Mouse (Mus musculus) liver, adult 2 months (tissue): ENCODE measurements around the gene Fam221b.

Experiments used
- CTCF ChIP-seq: fragments of 200-500 bp; IDR thresholded peaks from 2 replicates; pipeline ENCODE4 v1.5.1; 2011; ENCODE audit warnings: low read depth, low read length, control low read depth
- POLR2A ChIP-seq: fragments of 200-500 bp; IDR thresholded peaks from 2 replicates; pipeline ENCODE4 v1.6.1; 2011; ENCODE audit warnings: low read length, control low read depth; ENCODE audit not compliant: insufficient read depth; ENCODE audit errors: extremely low read depth

GRCm38 (mm10) chr4:43613060-43613730, 55.8 kb downstream of the Fam221b start:
- no peak for TF ChIP-seq POLR2A
- no peak for TF ChIP-seq CTCF
